Mouse (Mus musculus) left cerebral cortex, adult 11 months (tissue): ENCODE results near the gene Syngr2.
"Not testable (repeated sequence)": the region's sequence is repeated elsewhere in the genome, so short reads cannot be mapped to it uniquely, and the experiment has no call there.

ENCODE experiments used
- DNase-seq: peaks from one replicate; pipeline ENCODE4 v3.0.0; 2022; ENCODE audit warnings: low spot score

The Syngr2 gene

GRCm38 (mm10) chr11:117813867-117814266, 4.4 kb downstream of the Syngr2 start:
- DNase-seq = no peak

- DNase-seq = no peak
Measured at GRCm38 (mm10) chr11:117814704-117815366, 5.4 kb downstream of the Syngr2 start.

- DNase-seq = not testable (repeated sequence)
Measured at GRCm38 (mm10) chr11:117815850-117816249, 6.4 kb downstream of the Syngr2 start.

- DNase-seq = no peak
Measured at GRCm38 (mm10) chr11:117816389-117816996, 7.0 kb downstream of the Syngr2 start.

- no peak for DNase-seq
Measured at GRCm38 (mm10) chr11:117819095-117819494, 9.6 kb downstream of the Syngr2 start.

GRCm38 (mm10) chr11:117820173-117820572, 10.7 kb downstream of the Syngr2 start:
- DNase-seq = no peak

- no peak for DNase-seq
Measured at GRCm38 (mm10) chr11:117821868-117822267, 12.4 kb downstream of the Syngr2 start.

- no peak for DNase-seq
Measured at GRCm38 (mm10) chr11:117822728-117823241, 13.3 kb downstream of the Syngr2 start.

- no peak for DNase-seq
Measured at GRCm38 (mm10) chr11:117823411-117823810, 13.9 kb downstream of the Syngr2 start.

GRCm38 (mm10) chr11:117824060-117824969, 14.8 kb downstream of the Syngr2 start:
- DNase-seq = peak; percentile 47

- DNase-seq = no peak
Measured at GRCm38 (mm10) chr11:117825333-117826101, 16.0 kb downstream of the Syngr2 start, which contains the start of the genes Afmid and Tk1. Afmid (plus strand) TSS chr11:117825924. Tk1 (minus strand) TSS chr11:117826092.

- no peak for DNase-seq
Measured at GRCm38 (mm10) chr11:117826164-117826563, 16.7 kb downstream of the Syngr2 start.

- DNase-seq = no peak
Measured at GRCm38 (mm10) chr11:117826916-117827315, 17.4 kb downstream of the Syngr2 start.

- no peak for DNase-seq
Measured at GRCm38 (mm10) chr11:117827386-117827785, 17.9 kb downstream of the Syngr2 start.

GRCm38 (mm10) chr11:117828149-117828887, 18.9 kb downstream of the Syngr2 start:
- no peak for DNase-seq

- DNase-seq = no peak
Measured at GRCm38 (mm10) chr11:117828888-117829604, 19.6 kb downstream of the Syngr2 start.

GRCm38 (mm10) chr11:117829671-117830215, 20.3 kb downstream of the Syngr2 start:
- DNase-seq = no peak

GRCm38 (mm10) chr11:117830401-117830800, 20.9 kb downstream of the Syngr2 start:
- DNase-seq = no peak

GRCm38 (mm10) chr11:117832086-117832969, 22.9 kb downstream of the Syngr2 start:
- no peak for DNase-seq
